Mouse (Mus musculus) olfactory bulb, adult 2 months (tissue): ENCODE results near the gene Dpyd. TPM values are rescaled to one million over a fixed set of nuclear protein-coding genes. Genes with fewer than 3 reads are reported as not detected.

Experiments used
- H3K27ac ChIP-seq: fragments of 200-500 bp; 2 replicates; pipeline ENCODE4 v1.5.1; 2012; ENCODE audit warnings: low read depth, low read length; ENCODE audit not compliant: insufficient read depth
- H3K4me1 ChIP-seq: fragments of 200-500 bp; 2 replicates; pipeline ENCODE4 v1.6.1; 2012; ENCODE audit warnings: low read length; ENCODE audit not compliant: control insufficient read depth, insufficient read depth
- H3K4me3 ChIP-seq: fragments of 200-500 bp; 2 replicates; pipeline ENCODE4 v1.5.1; 2012; ENCODE audit warnings: mild to moderate bottlenecking, low read depth, low read length, moderate library complexity; ENCODE audit not compliant: insufficient read depth
- CTCF ChIP-seq: fragments of 200-500 bp; IDR thresholded peaks from 2 replicates; pipeline ENCODE4 v1.5.1; 2012; ENCODE audit warnings: low read depth, mild to moderate bottlenecking, low read length, moderate library complexity; ENCODE audit not compliant: insufficient read depth
- POLR2A ChIP-seq: fragments of 200-500 bp; IDR thresholded peaks from 2 replicates; pipeline ENCODE4 v1.6.1; 2012; ENCODE audit warnings: mild to moderate bottlenecking, low read depth, low read length, moderate library complexity; ENCODE audit not compliant: insufficient read depth
- WGBS: fragments of 180-500 bp; shearing (Covaris S2); methylation state at CpG from one replicate; pipeline ENCODE4 v1.1.7; 2018; 5-methylcytosine and 5-hydroxymethylcytosine counted together
- polyA plus RNA-seq: library from polyadenylated mRNA; stranded (reverse); fragments of >200 nt; gene quantifications from 2 replicates; pipeline ENCODE4 v1.2.4, GENCODE M21; 2012; ENCODE audit warnings: low replicate concordance; ENCODE audit not compliant: missing spikeins, insufficient read depth, insufficient read length

The Dpyd gene
- polyA plus RNA-seq, 1 experiment, result not detected

GRCm38 (mm10) chr3:119128076-119128475, 566.1 kb downstream of the Dpyd start:
- Histone ChIP-seq H3K4me1 (no peaks in the 10 kb centered on the region), H3K27ac (no peak overlapping the region), H3K4me3 (no peak overlapping the region)
- TF ChIP-seq CTCF, result no peak
- no peak for TF ChIP-seq POLR2A
- WGBS, result 82% methylated on average over 1 of the region's 1 CpGs

GRCm38 (mm10) chr3:119143034-119143433, 581.1 kb downstream of the Dpyd start:
- no peak for TF ChIP-seq CTCF
- TF ChIP-seq POLR2A, result no peak
- H3K4me1 ChIP-seq, result no peaks in the 10 kb centered on the region
- WGBS, result 75% methylated on average over 5 of the region's 5 CpGs
- no peak overlapping the region for H3K27ac ChIP-seq
- no peak overlapping the region for H3K4me3 ChIP-seq

GRCm38 (mm10) chr3:119144788-119145187, 582.9 kb downstream of the Dpyd start:
- 84% methylated on average over 1 of the region's 1 CpGs for WGBS
- TF ChIP-seq CTCF (no peak), POLR2A (no peak)
- Histone ChIP-seq H3K4me3 (no peak overlapping the region), H3K27ac (no peak overlapping the region), H3K4me1 (no peaks in the 10 kb centered on the region)

- Histone ChIP-seq H3K4me3 (no peak overlapping the region), H3K4me1 (peaks cover 3% of the 10 kb centered on the region; the same call in 1 of the 2 replicates), H3K27ac (no peak overlapping the region)
- TF ChIP-seq CTCF, result no peak
- TF ChIP-seq POLR2A, result no peak
- WGBS, result 19% methylated on average over 17 of the region's 17 CpGs
These were observed 592.9 kb downstream of the Dpyd start for GRCm38 (mm10) chr3:119154604-119155444.

- Histone ChIP-seq H3K4me3 (no peak overlapping the region), H3K27ac (no peak overlapping the region), H3K4me1 (peaks cover 3% of the 10 kb centered on the region; the same call in 1 of the 2 replicates)
- WGBS, result 96% methylated on average over 4 of the region's 4 CpGs
- TF ChIP-seq CTCF (no peak), POLR2A (no peak)
These were observed 596.7 kb downstream of the Dpyd start for GRCm38 (mm10) chr3:119158670-119159069.

- WGBS, result 39% methylated on average over 6 of the region's 6 CpGs
These were observed 603.8 kb downstream of the Dpyd start for GRCm38 (mm10) chr3:119165691-119166090.

GRCm38 (mm10) chr3:119168166-119168565, 606.2 kb downstream of the Dpyd start:
- Histone ChIP-seq H3K27ac (no peak overlapping the region), H3K4me1 (no peaks in the 10 kb centered on the region), H3K4me3 (no peak overlapping the region)
- no peak for TF ChIP-seq POLR2A
- no peak for TF ChIP-seq CTCF
- WGBS, result 85% methylated on average over 2 of the region's 2 CpGs

More at GRCm38 (mm10) chr3:119165691-119166090, 603.8 kb downstream of the Dpyd start:
- no peaks in the 10 kb centered on the region for H3K4me1 ChIP-seq
- H3K4me3 ChIP-seq, result no peak overlapping the region
- H3K27ac ChIP-seq, result no peak overlapping the region
- TF ChIP-seq CTCF, result no peak
- TF ChIP-seq POLR2A, result no peak

- Histone ChIP-seq H3K4me1 (no peaks in the 10 kb centered on the region), H3K27ac (no peak overlapping the region), H3K4me3 (no peak overlapping the region)
- TF ChIP-seq POLR2A (no peak), CTCF (no peak)
- 28% methylated on average over 1 of the region's 1 CpGs for WGBS
These were observed 606.7 kb downstream of the Dpyd start for GRCm38 (mm10) chr3:119168661-119169060.

- WGBS, result 91% methylated on average over 3 of the region's 3 CpGs
- H3K27ac ChIP-seq, result no peak overlapping the region
- TF ChIP-seq POLR2A (no peak), CTCF (no peak)
- no peaks in the 10 kb centered on the region for H3K4me1 ChIP-seq
- no peak overlapping the region for H3K4me3 ChIP-seq
These were observed 621.3 kb downstream of the Dpyd start for GRCm38 (mm10) chr3:119183261-119183660.

GRCm38 (mm10) chr3:119194071-119194470, 632.1 kb downstream of the Dpyd start:
- WGBS, result 84% methylated on average over 6 of the region's 6 CpGs
- Histone ChIP-seq H3K4me1 (no peaks in the 10 kb centered on the region), H3K4me3 (no peak overlapping the region), H3K27ac (no peak overlapping the region)
- TF ChIP-seq CTCF, result no peak
- no peak for TF ChIP-seq POLR2A
